Mouse (Mus musculus): ENCODE measurements at regions not wholly inside any gene's neighbourhood (a gene's known extent, or its start where the extent isn't known, plus 50 kb on each side); places are given as distances from the start of the nearest gene placed in this dataset.

DNA sequence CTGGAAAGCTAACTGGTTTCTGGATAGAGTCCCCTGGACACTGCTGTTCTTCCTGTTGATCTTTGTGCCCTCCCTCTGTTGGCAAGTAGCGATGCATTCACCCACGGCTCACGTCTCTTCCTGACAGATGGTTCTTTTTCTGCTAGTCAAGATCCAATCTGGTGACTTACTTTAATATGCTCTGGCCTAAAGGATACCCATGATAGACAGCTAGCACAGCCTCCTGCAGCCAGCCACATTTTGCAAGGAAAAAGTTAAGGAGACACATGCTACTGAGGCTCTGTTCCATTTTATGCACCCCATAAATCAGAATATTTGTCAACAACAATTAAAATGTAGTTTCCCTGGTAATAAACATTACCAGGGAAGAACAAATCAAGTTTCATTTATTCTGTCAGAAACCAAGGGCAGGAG is 410.3 kb upstream of the Tmpo start:
- no peak for DNase-seq (ENCODE audit: low spot score in 2 of 2)

DNA sequence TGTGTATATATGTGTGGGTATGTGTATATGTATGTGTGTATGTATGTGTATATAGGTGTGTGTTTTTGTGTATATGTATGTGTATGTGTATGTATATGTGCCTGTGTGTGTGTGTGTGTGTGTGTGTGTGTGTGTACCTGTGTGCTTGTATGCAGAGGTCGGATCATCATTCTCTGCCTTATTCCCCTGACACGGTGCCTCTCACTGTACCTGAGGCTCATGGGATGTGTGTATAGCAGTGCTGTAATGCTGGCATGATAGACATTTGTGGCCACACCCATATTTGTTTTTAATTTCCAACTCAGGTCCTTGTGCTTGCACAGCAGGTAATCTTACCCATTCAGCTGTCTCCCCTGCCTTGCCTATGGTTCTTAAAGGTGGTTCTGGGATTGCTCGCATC is 402.1 kb upstream of the Tmpo start:
- no peak for DNase-seq (ENCODE audit: low spot score in 2 of 2)

DNA sequence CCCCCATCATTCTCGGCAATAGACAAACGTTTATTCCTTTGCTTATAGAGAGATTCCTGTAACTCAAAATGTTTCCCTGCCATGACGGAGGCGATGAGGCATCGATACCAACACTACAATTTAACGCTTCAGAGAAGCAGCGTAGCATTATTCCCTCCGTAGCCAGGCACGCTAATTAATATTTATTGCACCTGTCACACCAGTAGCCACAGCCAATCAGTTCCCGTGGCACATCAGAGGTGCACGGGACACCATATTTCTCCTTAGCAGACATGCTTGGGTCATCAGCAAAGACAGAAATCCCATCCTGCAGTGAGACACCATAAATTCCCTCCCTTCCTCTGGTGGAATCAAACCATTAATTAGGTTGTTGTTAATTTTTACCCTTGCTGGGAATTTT is 399.8 kb upstream of the Tmpo start:
- no peak for DNase-seq (ENCODE audit: low spot score in 2 of 2)

DNA sequence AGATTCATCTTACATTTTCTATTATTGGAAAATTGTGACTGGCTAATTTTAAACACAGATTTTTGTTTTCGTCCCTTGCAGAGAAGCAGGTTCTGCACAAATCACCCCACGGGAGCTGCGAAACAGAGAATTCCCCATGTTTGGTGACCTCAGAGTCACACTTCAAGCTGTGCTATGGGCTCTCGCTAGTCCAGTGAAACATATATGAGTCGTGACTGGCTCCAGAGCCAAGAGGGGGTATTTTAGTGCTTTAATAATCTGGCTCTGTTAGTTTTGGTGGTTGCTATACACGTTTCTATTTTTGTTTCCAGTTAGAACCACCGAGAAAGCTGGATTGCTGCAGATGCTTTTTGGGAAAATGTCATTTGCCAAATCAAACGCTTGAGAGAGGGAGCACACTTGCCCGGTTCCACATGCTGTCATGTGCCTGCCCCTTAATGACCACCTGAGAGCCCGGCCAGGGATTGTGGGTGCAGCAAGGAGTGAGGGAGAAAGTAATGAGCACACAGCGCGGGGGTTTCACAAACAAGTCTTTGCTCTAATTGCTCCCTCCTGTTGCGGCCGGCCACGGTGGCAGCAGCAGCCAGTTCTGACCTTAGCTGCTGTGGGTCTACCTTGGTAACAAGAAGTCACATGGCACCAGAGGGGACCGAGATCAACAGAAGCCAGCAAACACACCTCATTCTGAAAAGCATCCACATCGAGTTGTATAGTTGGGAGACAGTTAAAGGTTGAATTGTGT is 394.4 kb upstream of the Tmpo start:
- no peak for DNase-seq (ENCODE audit: low spot score in 2 of 2)

DNA sequence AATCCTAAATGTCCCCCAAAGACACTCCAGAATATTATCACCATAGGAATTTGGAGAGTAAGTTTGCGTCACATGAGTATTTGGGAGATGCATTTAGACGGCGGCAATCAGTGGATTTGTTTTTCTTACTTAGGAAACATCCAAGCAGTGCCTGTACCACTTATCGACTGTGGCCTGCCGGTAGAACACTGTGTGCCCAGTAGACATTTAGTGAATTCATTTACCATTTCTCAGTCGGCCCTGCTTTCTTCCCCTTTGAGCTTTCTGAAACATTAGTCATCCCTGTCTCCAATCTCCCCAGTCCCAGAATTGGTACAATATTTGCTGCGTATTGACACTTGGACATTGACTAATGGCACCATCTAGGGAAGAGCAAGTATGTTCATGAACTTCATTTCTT is 391.7 kb upstream of the Tmpo start:
- DNase-seq (ENCODE audit: low spot score in 2 of 2) = no peak

DNA sequence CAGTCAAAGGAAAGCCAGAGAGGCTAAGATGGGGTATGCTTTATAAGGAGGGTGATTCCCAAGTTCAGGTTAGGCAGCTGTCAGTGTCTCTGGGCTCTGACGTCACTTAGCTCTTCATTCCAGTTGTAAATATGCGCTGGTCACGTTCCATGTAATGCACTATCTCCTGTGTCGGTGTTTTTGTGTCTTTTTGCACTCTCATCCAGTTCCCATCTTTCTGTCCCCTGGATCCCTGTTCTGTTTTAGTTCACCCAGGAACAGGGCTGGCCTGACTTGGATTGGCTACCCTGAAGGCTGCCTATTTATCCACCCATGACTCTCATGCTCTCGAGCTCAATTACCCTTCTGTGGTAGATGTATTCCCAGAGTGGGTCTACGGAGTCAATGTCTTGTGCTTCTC is 387.9 kb upstream of the Tmpo start:
- DNase-seq (ENCODE audit: low spot score in 2 of 2) = no peak

DNA sequence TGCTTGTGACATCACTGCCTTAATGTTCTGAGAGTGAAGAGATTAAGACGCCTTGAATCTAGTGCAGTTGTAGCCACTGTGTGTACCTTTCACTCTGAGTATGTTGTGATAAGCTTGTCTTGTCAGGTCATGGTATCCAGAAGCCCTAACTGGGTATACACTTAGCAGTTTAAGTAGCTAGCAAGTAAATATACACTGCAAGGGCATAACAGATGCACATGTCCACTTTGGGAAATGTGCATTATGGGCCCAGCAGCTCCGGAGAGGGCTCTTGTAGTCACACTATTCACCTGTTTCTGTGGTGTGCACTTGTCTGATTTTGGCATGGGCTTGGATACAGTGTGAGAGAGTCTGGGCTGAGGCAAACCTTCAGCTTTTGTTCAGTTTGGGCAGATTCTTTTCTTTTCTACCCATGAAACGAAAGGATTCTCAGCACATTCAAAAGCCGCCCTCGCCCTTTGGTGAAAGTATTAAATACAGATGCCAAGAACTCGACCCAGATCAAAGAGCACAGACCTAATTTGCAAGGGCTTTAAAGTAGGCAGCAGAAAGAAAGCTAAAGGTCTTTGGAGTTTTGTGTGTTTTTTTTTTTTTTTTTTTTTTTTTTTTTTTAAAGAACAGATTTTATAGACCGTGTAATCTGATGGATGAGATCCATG is 385.1 kb upstream of the Tmpo start:
- no peak for DNase-seq (ENCODE audit: low spot score in 2 of 2)

DNA sequence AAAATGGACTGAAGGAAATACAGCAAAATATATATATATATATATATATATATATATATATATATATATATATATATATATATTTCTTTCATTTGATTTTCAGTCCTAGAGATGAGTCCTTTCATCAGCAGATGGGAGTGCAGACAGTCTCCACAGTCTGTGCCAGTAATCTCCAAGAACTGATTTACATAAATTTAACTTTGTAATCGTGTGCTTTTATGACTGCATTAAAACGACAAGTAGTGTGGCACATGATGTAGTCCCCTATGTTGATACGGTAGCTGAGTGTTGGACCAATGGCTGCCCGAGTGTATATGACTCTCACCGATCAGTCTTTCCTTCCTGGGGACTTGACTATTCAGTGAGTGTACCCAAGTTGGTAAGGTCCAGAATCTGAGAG is 378.2 kb upstream of the Tmpo start:
- no peak for DNase-seq (ENCODE audit: low spot score in 2 of 2)

DNA sequence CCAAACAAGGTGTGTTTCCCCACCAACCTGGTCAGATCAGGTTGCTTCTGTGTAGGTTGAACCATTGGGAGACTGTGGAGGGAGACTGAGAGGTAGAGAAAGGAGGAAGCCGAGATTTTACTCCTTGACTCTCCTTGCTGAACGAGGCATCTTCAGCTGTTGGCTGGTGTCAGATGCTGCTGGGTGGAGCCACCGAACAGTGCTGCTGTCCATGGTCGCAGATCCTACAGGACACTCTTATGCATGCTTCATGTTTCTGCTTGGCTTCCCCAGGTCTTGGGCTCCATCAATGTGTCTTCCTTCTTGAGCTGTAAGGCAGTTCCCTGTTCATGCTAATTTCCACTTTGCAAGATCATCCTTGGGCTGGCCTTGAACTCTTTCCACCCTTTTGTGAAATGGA is 367.0 kb upstream of the Tmpo start:
- no peak for DNase-seq (ENCODE audit: low spot score in 2 of 2)

DNA sequence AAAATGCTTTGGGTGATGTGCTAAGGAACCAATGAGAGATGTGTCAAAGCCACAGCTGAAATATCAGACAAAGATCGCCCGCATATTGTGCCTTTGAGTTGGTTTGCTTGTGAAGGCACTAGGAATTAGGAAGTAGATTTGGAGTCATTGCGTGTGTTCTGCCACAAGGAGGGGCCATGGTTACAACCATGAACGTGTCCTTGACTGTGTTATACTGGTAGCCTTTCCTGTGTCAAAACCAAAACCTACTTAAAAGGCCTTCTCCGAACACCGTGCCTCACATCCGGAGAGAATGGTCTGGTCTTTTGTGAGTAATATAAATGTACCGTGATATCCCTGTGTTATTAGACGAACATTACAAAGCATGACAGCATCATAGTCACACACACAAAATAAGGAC is 365.0 kb upstream of the Tmpo start:
- DNase-seq (ENCODE audit: low spot score in 2 of 2) = no peak

DNA sequence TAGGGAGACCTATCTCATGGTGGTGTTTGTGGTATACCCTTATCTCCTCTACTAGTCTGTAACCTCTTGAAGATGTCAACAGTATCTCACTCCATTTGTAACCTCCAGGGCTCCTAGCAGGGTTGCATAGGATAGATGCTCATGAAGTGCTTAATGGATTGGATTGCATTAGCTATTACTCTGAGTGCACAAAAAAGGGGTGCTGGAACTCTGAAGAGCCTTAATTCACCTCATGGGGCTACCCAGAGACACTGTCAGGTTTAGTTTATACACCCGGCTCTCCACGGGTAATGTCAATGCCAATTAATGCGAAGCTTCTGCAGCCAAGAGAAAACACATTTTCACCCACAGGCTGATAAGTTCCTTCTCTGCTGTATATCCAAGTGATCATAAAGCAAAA is 364.3 kb upstream of the Tmpo start:
- DNase-seq (ENCODE audit: low spot score in 2 of 2) = no peak

DNA sequence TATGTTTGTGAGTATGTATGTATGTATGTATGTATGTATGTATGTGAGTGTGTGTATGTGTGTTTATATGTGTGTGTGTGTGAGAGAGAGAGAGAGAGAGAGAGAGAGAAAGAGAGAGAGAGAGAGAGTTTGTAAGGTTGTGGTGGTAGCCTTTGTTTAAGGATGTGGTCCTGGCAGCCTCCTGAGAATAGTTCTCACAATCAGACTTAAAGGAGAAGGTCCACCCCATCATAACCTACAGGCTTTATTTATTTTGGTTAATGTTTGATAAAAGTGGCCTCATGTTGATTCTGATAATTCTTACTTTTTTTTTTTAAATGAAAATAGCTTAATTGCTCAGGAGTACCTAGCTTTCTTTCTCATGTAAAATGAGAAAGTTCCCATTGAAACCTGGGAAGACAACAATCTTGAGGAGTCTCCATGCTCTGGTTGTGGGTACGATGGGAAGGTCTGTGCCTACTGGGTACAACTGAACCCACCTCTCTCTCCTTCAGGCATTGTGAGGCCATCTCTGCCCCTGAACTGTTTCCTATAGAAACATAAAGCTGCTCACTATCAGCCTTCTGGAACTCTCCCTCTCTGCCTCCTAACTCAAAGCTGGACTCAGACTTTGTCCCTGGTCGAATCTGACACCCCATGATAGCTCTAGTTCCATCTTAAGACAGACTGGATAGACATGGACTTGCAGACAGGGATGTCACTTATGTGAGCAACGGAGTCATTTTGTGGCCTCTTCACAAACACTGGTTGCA is 362.2 kb upstream of the Tmpo start:
- no peak for DNase-seq (ENCODE audit: low spot score in 2 of 2)

DNA sequence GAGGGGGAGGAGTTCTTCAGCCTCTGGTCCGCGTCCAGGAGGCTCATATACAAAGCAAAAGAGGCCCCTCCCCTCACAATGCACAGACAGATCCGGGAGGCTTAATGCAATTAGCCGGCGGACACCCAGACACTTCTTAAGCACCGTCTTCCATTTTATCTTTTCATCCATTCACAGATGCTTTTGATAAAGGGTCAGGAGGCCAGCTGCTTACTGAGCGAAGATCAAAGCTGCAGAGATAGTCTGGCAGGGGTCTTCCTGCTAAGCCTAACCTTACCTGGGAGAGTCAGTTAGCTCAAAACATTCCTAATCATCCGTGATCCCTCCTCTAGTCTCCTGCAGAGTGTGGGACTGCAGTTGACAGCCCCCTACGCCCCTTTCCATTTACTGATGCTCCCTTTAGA is 361.1 kb upstream of the Tmpo start:
- DNase-seq (ENCODE audit: low spot score in 2 of 2) = no peak

DNA sequence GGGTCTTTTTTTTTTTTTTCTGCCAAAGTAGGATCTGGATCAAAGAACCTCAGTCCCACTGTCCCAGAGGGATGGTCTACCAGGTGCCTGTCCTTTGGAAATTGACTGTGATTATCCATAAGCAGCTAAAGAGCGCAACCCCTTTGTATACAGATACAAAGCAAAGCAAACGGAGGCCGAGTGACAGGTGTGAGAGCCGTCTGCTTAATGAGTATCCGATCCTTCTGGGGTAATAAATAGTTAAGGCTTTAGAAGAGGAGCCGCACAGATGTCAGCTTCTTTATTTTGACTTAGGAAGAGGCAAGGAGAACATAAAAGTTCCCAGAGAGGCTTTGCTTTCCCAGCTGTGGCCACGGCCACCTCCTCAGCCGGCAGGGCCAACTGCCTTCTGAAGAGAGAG is 356.1 kb upstream of the Tmpo start:
- DNase-seq (ENCODE audit: low spot score in 2 of 2) = no peak

DNA sequence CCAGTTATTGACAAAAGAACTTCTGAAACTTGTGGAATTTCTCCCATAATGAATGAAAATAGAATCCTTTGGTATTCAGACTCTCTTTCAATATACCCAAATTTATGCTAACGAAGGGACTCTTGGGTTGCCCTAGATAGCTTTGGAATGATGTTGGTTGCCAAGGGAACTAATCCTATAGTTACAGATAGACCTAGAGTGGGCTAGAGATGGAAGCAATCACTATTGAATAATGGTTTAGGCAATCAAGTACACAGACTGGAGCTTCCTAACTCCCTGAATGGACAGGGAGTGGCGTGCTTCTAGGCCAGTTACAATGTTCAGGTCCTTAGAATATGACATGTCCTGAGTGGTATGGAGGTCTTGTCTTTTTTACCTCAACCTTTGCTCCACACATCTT is 354.3 kb upstream of the Tmpo start:
- no peak for DNase-seq (ENCODE audit: low spot score in 2 of 2)

DNA sequence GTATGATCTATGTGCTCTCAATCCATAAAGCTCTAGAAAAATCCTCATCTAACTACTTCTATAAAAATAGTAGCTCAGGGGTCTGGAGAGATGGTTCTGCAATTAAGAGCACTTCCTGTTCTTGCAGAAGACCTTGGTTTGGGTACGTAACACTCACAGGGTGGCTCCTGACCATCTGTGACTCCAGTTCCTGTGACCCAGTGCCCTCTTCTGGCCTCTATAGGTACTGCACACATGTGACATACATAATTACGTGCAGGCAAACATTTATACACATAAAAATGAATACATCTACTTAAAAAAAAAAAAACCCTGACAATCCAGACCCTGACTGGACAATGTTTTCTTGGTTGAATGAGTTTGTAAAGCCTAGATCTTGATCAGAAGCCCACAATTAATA is 347.2 kb upstream of the Tmpo start:
- no peak for DNase-seq (ENCODE audit: low spot score in 2 of 2)

DNA sequence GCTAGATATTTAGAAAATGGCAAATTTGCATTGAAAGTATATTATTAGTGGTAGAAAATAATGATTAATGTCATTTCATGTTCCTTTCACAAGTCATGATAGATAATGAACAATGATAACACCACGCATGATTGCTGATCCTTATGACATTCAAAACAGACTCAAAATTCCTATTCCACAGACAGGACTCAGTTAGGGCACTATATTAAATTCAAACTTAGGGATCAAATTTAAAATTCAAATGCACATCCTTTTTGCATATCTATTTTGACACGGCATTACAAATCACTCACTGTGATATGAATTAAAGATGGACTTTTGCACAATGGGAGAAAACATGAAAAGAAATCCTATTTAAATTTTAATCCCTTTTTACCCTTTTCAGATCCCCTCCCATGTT is 340.1 kb upstream of the Tmpo start:
- DNase-seq (ENCODE audit: low spot score in 2 of 2) = no peak

DNA sequence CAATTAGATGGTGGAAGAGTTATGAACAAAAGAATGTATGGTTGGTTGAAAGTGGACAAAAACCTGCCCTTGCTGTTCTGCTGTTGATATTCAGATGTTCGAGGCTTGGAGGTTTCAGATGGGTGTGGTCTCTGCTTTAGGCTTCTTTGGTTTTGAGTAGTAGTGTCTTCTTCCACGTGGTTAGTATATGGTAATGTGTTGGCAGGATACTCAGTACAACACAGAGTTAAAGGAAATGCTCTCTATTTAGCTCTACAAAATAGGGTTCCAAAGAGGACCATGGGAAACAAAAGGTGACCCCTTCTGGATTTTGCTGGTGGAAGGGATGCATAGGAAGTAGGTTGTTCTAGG is 333.9 kb upstream of the Tmpo start:
- no peak for DNase-seq (ENCODE audit: low spot score in 2 of 2)

DNA sequence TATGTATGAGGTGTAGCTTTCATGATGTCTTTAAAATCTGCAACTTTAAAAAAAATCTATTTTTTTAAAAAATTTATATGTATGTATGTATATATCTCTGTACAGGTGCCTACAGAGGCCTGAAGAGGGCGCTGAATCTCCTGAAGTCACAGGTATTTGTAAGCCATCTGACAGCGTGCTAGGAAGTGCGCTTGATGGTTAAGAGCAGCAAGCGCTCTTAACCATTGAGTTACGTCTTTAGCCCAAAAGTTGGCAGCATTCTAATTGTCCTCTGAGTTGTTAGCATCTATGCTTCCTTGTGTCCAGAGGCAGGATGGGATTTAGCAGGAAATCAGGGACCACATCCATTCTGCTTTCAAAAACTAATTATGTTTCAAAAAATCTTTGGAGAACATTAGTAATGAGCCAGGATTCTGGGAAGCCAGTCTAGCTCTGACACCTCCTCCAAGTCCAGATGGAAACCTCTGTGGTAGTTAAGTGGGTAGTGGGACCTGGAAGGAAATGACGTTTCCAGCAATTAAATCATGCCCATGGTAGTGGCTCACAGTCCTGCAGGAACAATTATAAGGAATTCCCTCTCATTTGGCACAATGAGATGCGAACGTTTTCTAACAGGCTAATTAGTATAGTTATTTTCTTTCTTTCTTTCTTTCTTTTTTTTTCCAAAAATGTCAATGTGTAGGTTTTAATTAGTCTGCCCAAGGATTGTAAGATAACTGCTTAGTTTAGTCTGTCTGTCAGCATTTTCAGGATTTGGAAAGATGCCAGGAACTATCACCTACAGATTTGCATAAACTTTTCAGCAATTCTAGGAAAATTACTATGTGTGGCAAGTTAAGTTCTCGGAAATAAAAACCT is 333.3 kb upstream of the Tmpo start:
- DNase-seq (ENCODE audit: low spot score in 2 of 2) = no peak

DNA sequence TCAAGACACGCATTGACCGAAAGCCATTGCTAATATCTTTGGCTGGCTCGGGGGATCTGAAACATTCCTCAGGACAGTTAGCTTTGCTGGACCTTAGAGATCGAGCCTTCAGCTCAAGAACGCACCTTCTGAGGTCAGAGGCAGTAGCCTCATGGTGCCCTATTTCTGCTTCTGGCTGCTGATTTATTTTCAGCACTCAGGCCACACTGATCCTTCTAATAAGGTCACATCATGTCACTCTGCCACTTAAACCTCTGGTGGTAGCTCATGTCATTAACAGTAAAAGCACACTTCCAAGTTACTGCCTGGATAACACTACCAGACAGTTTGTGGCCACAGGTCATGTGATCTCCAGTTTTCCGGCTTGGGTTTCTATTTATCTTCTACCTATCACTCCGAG is 325.9 kb upstream of the Tmpo start:
- no peak for DNase-seq (ENCODE audit: low spot score in 2 of 2)

DNA sequence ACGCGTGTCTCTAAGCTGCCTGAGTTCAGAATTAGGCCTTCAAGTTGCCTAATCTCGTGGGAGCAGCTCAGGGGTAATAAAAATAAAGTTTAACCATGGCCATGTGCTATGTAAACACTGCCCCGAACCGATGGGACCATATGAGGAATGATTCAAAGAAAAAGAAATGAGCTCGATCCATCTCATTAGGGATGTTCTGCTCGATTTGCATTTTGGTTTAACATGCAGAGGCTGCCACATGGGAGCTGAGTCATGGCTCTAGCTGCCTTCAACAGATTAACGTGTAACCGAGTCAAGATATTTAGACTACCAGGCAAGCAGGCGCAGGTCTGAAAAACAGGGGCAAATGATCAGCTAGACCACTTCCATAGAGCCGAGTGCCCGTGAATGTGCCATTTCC is 323.8 kb upstream of the Tmpo start:
- DNase-seq (ENCODE audit: low spot score in 2 of 2) = no peak

DNA sequence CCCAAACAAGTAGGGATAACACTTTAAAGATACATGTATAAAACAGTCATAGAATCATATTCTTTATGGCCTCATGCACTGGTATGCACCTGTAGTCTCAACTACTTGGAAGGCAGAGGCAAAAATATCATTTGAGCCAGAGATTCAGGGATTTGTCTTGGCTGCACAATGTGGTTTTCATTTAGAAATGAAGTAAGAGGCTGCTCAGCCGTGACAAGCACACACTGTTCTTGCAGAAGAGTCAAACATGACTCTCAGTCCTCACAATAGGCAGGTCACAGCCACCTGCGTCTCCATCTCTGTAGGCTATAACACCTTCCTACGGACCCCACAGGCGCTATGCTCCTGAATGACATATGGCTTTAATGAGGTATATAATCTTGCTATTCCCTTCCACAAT is 317.4 kb upstream of the Tmpo start:
- DNase-seq (ENCODE audit: low spot score in 2 of 2) = no peak

Data from adrenal gland, postnatal 4 days (tissue).